Mouse (Mus musculus): Measurements from ENCODE around the gene Mlana.

The Mlana gene

DNA sequence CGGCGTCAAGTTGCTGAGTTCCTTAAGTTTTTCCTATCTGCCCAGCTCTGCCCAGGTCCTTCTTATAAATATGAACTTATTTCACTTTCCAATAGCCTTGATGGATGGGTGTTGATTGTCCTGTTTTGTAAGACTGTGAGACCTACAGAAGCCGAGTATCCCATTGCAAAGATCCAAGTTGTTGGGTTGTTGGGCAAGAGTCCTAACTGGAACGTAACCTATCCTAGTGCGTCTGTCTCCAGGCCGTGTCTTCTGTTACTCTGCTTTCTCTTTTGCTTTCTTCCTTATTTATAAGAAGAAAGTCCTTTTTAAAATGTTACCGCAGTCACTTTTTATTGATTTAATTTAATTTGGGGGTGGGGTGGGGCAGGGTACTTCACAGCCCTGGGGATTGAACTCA, 22.7 kb upstream of the Mlana start:
- in situ Hi-C loops (cut with MboI; ENCODE audit: low sequenced_read_pairs): no loop called here

DNA sequence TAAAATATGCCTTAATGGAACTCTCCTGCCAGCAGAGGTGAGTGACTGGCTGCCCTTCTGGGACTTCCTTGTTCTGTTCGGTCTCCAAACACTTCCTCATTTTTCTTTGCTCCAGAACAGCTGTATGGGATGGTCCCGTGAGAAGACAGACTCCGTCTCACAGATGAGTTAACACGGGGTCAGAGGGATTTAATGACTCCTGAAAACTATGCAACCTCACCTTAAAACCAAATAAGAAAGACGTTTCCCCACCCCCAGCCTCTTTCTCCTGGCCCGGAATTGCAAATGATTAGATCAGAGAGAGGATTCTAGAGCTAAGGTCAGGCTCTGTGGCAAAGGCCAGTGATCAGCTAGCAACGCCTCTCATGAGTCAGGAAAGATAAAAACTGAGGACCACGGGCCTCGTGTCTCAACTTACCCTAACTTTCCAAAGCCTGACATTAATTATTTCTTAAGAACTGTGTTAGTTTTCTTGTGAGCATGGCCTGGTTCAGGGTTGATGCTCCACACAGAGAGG, 22.0 kb upstream of the Mlana start:
- in situ Hi-C loops (cut with MboI; ENCODE audit: low sequenced_read_pairs): no loop called here

DNA sequence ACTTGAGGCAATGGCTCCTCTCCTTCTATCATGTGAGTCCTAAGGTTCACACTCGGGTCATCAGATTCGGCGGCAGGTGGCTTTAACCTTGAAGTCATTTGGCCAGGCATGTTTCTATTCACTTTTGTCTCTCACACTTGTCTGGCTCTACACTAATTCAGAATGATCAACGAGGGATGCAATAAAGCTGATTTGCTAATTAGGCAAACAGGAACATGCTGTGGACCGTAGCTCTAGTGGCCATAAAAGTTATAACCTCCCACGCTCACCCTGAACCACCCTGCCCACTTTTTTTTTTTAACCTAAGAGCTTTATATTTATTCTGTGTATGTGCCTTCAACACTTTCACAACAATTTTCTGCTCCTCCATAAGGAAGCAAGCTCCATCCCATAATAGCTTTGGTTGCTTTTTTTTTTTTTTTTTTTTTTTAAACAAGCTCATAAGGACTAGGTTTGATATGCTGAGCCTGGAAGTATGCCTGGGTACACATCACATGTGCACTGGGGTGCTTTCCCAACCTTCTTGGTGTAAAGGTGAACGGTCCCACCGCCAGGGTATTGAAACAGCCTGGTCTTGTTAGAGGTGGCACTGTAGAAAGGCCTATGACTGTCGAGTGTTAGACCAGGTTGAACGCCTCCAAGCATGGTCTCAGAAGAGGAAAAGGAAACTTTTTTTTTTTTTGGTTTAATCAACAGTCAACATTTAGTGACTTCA, 21.0 kb upstream of the Mlana start:
- in situ Hi-C loops (cut with MboI; ENCODE audit: low sequenced_read_pairs): no loop called here

DNA sequence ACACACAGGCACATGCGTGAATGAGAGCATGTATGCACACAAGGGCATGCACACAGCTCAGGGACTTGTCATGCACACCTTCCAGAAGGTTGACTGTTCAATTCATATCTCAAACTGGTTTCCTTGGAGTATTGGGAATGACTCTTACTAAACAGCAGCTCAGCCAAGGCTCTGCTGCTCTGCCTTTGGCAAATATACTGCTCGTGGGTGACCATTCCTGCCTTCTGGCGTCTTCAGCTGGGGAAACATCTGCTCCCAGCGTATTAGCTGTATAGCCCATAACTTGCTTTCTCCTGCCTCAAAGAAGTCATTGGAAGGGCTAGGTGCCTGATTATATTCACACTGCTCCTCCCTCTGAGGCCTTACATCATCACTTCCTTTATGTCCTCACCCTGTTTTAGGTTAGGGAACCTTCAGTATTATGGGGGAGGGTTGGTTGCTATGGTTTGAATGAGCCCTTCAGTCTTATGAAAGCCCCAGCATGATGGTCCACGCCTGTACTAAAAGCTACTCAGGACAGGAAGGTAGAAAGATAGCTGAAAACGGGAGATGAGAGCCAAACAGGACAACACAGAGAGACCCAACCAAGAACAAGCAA, 19.3 kb upstream of the Mlana start:
- in situ Hi-C loops (cut with MboI; ENCODE audit: low sequenced_read_pairs): no loop called here

DNA sequence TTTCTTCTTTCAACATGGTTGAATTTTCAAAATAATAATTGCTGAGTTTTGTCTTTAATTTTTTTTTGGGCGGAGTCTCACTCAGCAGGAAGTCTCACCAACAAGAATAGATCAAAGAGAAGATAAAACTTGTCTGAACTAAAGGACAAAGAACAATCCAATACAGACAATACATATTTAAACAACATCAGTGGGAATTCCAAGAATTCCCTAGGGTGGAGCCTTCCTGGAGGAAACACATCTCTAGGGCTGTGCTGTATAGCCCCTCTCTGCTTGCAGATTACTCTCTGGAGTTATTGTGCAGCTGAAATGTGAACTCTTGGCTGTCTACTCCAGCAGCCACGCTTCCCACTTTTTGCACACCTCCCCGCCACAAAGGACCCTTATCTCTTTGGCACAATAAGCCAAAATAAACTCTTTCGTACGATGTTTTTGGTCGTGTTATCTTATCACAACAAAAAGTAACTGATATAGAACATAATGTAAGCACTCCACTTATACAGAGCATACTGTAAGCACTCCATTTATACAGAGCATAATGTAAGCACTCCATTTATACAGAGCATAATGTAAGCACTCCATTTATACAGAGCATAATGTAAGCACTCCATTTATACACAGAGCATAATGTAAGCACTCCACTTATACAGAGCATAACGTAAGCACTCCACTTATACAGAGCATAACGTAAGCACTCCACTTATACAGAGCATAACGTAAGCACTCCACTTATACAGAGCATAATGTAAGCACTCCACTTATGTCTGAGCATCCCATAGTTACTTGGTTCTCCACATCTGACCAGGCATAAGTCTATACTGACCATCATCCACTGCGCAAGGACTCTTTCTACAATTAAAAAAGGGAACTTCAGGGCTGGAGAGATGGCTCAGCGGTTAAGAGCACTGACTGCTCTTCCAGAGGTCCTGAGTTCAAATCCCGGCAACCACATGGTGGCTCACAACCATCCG, 17.2 kb upstream of the Mlana start:
- in situ Hi-C loops (cut with MboI; ENCODE audit: low sequenced_read_pairs): no loop called here

DNA sequence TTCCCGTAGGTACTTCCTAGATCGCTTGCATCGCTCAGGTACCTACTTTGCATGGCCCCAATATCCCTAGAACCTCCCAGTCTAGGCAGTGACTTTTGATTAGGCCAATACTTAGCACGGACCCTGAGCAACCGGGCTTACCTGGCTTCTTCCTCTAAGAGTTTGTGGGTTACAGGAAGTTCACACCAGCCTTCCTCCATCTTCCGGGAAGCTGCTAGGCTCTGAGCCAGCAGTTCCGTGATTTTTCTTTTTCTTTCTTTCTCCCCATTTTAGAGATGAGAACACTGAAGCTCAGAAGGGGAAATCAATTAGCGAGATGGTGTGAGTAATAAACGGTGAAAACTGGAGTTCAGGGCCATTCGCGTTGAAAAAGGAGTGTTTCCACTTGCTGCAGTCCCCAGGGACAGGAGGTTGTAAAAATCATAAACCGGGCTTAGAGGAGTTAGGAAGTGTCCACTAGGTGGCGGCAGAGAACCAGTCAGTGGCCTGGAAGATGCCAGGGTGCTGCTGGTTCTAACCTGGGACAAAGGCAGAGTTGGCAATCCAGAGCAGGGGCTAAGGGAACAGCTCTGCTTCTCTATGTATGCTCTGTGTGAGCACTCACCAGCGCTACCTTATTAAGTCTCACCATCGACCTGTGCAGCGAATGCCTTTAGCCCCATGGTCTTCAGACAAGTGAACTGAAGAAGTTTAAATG, 13.6 kb upstream of the Mlana start:
- in situ Hi-C loops (cut with MboI; ENCODE audit: low sequenced_read_pairs): no loop called here

DNA sequence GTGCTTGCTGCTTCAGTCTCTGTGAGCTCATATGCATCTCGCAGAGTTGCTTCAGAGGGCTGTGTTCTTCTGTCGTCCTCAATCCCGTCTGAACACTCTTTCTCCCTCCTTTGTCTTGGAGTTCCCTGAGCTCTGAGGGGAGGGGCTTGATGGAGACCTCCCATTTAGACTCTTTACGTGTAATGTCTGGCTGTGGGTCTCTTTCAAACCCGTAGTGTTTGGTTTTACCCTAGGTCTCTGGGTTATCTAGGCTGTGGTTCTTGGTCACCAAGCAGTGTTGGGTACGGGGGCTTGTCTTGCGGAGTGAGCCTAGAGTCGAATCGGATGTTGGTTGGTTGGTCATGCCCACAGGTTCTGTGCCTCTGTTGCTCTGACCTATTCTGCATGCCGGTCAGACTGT, 2.6 kb upstream of the Mlana start:
- in situ Hi-C loops (cut with MboI; ENCODE audit: low sequenced_read_pairs): no loop called here

DNA sequence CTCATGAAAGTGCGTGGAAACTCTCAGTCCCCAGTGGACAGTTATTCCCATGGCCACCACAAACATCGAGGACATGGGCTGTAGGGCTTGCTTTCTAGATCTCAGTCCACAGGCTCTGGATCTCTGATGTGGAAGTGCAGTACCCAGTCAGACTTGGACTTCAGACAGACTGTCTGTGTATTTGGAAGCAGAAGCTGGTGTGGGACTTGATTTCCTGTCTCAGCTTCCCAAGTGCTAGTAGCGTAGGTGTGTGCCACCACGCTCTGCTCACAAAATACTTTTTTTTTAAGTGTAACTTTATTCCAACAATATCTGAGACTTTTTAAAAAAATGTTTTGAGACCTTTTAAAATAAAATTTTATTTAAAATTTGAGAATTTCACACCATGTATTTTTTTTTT, 1.3 kb upstream of the Mlana start:
- in situ Hi-C loops (cut with MboI; ENCODE audit: low sequenced_read_pairs): no loop called here

DNA sequence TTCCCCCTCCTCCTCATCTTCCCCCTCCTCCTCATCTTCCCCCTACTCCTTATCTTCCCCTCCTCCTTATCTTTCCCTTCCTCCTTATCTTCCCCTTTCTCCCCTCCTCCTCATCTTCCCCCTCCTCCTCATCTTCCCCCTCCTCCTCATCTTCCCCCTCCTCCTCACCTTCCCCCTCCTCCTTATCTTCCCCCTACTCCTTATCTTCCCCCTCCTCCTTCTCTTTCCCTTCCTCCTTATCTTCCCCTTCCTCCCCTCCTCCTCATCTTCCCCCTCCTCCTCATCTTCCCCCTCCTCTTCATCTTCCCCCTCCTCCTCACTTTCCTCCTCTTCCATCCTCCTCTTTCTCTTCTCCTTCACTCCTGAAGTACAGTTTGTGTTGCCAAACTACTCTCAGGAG, 784 bp upstream of the Mlana start:
- in situ Hi-C loops (cut with MboI; ENCODE audit: low sequenced_read_pairs): no loop called here

DNA sequence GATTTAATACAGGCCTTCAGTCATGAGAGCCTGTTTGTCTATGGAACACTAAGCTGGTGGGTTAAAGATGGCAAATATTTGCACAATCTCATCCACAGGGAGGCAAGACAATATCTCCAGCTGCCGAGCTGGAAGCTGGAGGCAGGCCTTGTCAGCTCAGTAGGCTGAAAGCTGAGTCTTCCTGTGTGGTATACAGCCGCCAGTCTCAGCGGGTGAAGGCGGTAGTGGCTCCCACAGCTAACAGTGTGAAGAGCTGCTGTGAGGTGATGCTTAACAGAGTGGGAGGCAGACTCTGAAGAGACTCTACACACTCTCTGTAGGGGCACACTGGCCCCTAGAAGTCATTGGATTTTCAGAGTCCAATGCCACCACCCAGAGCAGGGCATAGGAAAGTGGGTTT, 4.1 kb downstream of the Mlana start:
- in situ Hi-C loops (cut with MboI; ENCODE audit: low sequenced_read_pairs): no loop called here

DNA sequence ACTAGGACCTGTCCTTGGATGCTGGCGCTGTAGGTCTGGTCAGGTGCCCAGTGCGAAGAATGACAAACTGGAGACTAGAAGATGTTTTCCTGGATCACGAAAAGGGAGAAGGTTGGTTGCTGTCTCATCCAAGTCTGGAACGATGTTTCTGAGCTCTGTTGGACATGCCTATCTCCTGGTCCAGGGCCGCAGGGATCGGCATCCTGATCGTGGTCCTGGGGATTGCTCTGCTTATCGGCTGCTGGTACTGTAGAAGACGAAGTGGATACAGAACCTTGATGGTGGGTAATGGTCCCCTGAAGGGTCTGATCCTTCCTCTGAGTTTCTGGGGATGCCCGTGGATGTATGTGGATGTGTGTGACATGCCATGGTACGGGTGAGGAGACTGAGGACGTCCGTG, 6.8 kb downstream of the Mlana start:
- in situ Hi-C loops (cut with MboI; ENCODE audit: low sequenced_read_pairs): no loop called here

DNA sequence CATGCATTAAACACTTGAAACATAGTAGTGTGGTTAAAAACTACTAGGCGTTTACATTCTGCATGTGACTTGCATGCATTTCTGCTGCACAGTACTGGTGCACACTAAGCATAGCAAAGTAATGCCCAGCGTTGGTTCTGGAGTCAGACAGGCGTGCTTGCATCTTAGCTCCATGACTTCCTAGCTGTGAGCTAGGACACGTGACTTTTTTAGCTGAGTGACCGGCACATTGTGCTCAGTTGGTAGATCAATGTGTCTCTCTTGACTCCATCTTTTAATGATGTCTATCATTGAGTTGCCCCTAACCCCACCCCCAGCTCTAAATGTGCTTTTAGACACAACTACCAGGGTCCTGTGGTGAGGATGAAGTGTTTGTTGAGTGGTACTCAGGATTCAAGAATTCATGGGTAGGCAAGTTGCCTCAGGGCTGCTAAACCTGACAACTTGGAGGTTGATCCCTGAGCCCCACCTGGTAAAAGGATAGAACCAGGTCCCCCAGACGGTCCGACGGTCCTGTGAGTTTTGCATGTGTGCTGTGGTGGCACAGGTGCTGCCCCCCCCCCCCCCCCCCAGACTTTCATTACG, 9.8 kb downstream of the Mlana start:
- in situ Hi-C loops (cut with MboI; ENCODE audit: low sequenced_read_pairs): no loop called here

DNA sequence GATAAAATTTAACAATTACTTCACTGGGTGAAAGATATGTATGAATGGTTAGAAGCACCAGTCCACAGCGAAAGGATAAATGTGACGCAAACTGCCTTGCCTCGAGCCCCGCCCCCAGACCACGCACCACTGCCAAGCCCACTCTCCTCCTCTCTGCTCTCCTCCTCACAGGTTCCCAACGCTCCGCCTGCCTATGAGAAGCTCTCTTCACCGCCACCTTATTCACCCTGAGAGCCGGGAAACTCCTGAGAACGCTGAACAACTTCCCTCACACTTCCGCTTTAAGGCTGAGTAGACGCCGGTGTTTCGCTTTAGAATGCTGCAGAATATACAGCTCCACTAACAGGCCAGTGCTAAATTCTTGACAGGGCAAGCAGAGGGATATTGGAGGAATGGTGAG, 10.4 kb downstream of the Mlana start:
- in situ Hi-C loops (cut with MboI; ENCODE audit: low sequenced_read_pairs): no loop called here

DNA sequence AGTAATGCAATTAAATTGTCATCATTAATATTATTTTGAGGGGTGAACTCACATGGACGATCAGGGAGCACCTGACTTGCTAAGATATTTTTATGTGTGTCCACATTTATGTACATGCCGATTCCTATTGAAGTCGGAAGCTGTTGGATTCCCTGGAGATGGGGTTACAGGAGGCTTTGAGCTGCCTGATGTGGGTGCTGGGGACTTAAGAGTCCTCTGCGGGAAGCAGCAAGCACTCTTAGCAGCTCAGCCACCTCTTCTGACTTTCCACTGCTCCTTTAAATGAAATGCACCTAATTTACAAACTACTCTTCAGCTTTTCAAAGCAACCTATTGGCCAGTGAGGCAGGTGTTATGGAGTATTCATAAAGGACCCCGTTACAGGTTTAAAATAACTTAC, 10.8 kb downstream of the Mlana start:
- in situ Hi-C loops (cut with MboI; ENCODE audit: low sequenced_read_pairs): no loop called here

DNA sequence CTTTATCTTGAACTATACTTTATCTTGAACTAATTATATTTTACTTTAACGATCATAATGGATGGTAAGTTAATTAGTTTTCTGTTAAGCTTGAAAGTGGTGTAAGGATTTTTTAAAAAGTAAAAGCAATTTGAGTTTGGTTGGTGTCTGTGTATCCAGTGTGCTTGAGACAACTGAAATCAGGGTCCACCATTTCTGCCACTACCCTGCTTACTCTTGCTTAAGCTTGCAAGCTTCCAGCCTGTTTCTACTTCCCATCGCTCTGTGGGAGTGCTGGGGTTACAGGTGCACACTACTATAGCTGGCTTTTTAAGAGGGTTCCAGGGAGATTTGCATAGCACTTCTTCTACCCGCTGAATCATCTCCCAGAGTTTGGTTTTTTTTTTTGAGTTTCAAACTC, 11.8 kb downstream of the Mlana start:
- in situ Hi-C loops (cut with MboI; ENCODE audit: low sequenced_read_pairs): no loop called here

DNA sequence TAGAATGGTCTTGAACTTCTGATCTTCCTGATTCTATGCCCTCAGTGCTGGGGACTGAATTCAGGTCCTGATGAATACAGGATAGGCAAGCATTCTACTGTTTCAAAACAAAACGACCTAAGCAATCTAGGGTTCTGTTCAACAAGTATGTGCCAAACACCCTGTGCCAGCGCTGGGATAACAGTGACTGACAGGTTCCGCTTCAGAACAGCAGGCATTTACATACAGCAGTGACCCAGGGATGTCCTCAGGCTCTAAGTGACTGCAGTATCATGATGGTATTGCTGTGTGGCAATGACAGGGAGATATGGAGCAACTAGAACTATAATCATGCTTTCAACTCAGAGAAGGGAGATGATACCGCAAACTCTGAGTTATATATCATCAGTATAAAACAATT, 15.8 kb downstream of the Mlana start:
- in situ Hi-C loops (cut with MboI; ENCODE audit: low sequenced_read_pairs): no loop called here

DNA sequence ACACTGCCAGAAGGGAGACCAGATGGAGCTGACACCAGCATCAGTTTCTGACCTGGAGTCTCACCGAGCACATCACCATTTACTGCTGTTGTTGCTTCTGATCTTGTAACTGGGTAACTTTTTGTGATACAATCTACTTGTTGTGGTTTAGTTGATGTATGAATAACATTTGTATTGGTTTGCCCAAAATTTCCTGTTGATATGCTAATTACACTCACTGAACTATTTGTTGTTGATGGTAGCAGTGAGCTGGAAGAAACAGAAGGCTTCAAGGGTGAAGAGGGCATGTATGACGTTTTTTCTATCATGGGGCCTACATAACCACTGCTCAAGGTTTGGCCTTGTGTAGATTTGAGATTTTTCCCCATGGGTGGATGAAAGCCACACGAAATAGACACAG, 20.2 kb downstream of the Mlana start:
- in situ Hi-C loops (cut with MboI; ENCODE audit: low sequenced_read_pairs): no loop called here

DNA sequence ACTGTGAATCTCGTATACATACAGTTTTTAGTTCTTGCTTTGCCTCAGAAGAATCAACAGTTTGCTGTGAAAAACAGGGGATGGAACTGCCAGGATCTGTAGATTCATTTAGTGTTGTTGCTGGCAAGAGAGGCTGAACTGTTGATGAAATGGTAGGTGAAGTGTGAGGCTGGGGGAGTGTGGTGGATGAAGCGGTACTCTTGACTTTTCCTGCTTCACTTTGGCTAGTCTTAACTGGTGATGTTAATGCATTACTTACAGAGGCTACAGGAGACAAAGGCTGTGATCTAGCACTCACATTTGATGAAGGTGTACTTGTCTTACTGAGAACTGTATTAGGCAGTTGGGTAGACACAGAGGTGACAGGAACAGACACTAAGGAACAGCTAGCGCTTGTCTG, 20.9 kb downstream of the Mlana start:
- in situ Hi-C loops (cut with MboI; ENCODE audit: low sequenced_read_pairs): no loop called here

DNA sequence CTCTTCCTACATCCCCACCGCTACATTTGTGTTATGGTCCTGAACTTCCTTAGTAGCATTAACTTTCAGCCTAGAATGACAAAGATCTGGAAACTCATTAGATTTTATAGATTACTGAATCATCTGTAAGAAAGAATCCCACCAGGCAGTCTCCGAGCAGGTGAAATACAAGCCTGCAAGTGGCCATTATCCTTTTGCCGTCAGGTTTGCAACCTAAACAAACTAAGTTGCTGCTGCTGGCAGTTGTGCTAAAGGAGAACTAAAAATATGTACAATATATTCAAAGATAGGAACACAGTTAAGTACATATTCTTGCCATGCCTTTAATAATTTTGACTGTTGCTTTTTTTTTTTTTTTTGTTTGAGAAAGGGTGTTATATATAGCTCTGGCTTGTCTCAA, 37.8 kb downstream of the Mlana start:
- in situ Hi-C loops (cut with MboI; ENCODE audit: low sequenced_read_pairs): no loop called here

DNA sequence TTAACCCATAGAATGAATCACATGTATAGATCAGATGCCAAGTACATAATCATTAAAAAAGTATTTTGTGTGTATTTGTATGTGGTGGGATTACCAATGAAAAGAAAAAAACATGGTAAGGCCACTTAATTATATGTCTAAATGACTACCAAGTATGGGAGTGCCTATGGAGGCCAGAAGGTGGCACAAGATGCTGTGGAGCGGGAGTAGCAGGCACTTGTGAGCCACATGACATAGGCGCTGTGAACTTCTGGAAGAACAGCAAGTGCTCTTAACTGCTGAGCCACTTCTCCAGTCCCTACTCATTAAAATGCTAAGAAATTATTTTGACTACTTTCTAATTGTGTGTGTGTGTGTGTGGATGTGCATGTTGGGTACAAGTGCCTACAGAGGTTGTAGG, 42.0 kb downstream of the Mlana start:
- in situ Hi-C loops (cut with MboI; ENCODE audit: low sequenced_read_pairs): no loop called here

DNA sequence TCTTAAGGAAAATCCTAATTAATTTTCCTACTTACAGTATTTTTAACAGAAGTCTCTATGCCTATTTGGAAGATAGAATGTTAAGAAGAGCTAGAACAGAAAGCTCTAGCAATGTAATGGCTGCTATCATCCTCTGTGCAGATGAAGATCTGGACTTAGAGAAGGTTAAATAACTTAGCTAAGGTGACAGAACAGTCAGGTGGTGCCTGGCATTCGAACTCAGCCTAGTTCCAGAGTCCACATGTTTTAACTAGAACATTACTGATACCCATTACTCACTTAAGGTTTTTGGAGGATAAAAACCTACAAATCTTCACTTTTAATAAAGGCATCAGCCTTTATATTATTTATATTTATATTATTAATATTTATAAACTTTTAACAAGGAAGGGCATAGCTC, 43.0 kb downstream of the Mlana start:
- in situ Hi-C loops (cut with MboI; ENCODE audit: low sequenced_read_pairs): no loop called here
